Mouse (Mus musculus): ENCODE data around the gene Sft2d1. TPM values are rescaled to one million over a fixed set of nuclear protein-coding genes. Genes with fewer than 3 reads are reported as not detected.
"Not testable (repeated sequence)": the region's sequence is repeated elsewhere in the genome, so short reads cannot be mapped to it uniquely, and the experiment has no call there.

The Sft2d1 gene
- polyA plus RNA-seq (2012; rRNA removed) = 107 and 117 TPM in 2 replicates

DNA sequence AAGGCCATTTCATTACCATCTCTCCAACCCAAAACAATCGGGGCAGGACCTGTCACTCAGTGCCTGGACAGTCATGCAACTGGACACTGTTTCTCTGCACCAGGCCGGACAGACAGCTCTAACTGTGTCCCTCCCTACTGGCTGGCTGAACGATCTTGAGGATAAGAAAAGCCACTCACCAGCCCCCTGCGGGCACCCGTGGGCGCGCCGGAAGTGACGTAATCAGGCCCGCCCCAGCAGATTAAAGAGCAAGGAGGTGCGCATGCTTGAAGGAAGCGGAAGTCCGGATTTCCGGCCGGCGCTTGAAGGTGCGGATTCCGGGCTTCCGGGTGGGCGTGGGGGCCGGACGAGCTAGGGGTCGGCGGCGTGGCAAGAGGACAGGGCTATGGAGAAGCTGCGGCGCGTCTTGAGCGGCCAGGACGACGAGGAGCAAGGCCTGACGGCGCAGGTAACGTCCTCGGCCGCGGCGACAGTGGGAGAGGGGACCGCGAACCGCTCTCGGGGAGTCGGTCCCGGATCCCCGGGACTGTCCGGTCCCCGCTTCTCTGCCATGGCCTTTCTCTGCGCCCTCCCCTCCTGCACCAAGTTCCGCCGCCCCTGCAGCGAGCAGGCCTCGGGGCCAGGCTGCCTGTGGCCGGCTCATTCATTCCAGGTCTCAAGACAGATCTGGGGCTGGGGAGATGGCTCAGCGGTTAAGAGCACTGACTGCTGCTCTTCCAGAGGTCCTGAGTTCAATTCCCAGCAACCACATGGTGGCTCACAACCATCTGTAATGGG is at the start of gene Sft2d1:
Gene Sft2d1, plus strand, starts transcription at position 265 of the 777 bp plus-strand sequence.
- Histone ChIP-seq H3K27ac (ENCODE audit: control insufficient read depth, insufficient read depth, low read length) (no peak within 1 kb of the TSS), H3K4me1 (replicated peaks; ENCODE audit: control insufficient read depth, insufficient read depth, low read length) (peaks cover 6% of the 10 kb centered on the region), H3K36me3 (ENCODE audit: control insufficient read depth, insufficient read depth, low read length) (no peaks in the 10 kb centered on the region), H3K4me3 (ENCODE audit: control insufficient read depth, insufficient read depth, low read length) (peak within 1 kb of the TSS; percentile 62), H3K27me3 (ENCODE audit: control insufficient read depth, insufficient read depth, low read length) (no peaks in the 10 kb centered on the region)
- under 1% methylated on average over 54 of the region's 54 CpGs for whole genome bisulfite sequencing
- TF ChIP-seq CTCF (IDR thresholded peaks at IDR 0.05; ENCODE audit: borderline replicate concordance, control insufficient read depth, extremely low read depth, insufficient read depth, low read length, poor library complexity) (0 out of 2 replicates have a peak, but pooled peaks have one; percentile 19), POLR2A (IDR thresholded peaks at IDR 0.05; ENCODE audit: control insufficient read depth, extremely low read depth, insufficient read depth, low read length, poor library complexity) (peak; percentile 53; the same call in 1 of the 2 replicates)
- peak; percentile 96 for DNase-seq

DNA sequence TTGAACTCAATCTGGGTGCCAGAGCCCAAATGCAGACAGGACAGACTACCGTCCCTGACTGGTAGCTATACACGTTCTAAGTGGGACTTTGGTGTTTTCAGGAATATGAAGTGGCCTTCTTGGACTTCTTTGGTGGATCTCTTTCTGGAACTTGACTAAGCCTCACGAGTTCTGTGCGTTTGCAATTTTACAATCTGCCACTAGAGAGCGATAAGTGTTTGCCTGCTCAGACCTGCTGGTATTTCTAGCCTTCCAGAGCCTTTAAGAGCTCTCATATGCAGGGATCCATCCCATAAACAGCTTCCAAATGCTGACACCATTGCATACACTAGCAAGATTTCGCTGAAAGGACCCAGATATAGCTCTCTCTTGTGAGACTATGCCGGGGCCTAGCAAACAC is 46.3 kb upstream of the Sft2d1 start:
- not testable (repeated sequence) for H3K4me1 ChIP-seq (replicated peaks; ENCODE audit: control insufficient read depth, insufficient read depth, low read length)
- WGBS = 13% methylated on average over 7 of the region's 7 CpGs
- DNase-seq = peak; percentile 44

DNA sequence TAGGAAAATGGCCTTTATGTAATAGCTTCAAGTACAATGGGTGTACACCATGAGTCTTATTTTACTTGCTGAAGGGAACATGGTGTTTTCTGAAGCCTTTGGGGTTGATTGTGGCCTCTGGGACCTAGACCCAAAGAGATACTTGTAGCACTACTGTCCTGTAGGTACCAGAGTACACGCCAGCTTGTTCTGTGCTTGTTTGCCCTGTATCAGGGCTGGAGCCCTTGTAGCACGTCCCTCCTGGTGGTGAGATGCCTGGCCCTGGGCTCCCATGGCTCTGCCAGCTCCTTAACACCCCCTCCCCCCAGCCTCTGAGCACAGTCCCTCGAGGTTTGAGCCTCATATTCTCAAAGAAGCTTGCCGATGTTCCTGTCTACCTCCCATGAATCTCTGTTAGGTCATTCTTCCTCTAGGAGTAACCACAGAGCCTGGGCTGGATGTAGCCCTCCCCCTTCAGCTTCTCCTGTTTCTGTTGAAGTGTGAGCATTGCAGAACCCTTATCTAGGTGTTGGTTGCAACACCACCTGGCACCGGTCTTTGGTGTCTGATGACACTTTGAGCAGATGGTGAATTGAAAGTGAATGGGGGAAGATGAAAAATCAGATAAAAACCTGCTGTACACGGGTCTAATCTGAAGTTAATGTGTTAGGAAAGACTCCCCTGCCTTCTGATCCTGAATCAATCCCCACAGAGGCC is 38.7 kb upstream of the Sft2d1 start:
- no peaks in the 10 kb centered on the region for H3K36me3 ChIP-seq (ENCODE audit: control insufficient read depth, insufficient read depth, low read length)
- H3K27me3 ChIP-seq (ENCODE audit: control insufficient read depth, insufficient read depth, low read length) = no peaks in the 10 kb centered on the region
- H3K27ac ChIP-seq (ENCODE audit: control insufficient read depth, insufficient read depth, low read length) = no peak overlapping the region
- H3K4me1 ChIP-seq (replicated peaks; ENCODE audit: control insufficient read depth, insufficient read depth, low read length) = peaks cover 14% of the 10 kb centered on the region
- TF ChIP-seq CTCF (IDR thresholded peaks at IDR 0.05; ENCODE audit: borderline replicate concordance, control insufficient read depth, extremely low read depth, insufficient read depth, low read length, poor library complexity) (no peak), POLR2A (IDR thresholded peaks at IDR 0.05; ENCODE audit: control insufficient read depth, extremely low read depth, insufficient read depth, low read length, poor library complexity) (no peak)
- 25% methylated on average over 6 of the region's 6 CpGs for WGBS
- no peak overlapping the region for H3K4me3 ChIP-seq (ENCODE audit: control insufficient read depth, insufficient read depth, low read length)
- no peak for DNase-seq

More for the DNA sequence above, 46.3 kb upstream of the Sft2d1 start:
- H3K36me3 ChIP-seq (ENCODE audit: control insufficient read depth, insufficient read depth, low read length); H3K27ac ChIP-seq (ENCODE audit: control insufficient read depth, insufficient read depth, low read length); H3K4me3 ChIP-seq (ENCODE audit: control insufficient read depth, insufficient read depth, low read length); H3K27me3 ChIP-seq (ENCODE audit: control insufficient read depth, insufficient read depth, low read length): not testable (repeated sequence)

DNA sequence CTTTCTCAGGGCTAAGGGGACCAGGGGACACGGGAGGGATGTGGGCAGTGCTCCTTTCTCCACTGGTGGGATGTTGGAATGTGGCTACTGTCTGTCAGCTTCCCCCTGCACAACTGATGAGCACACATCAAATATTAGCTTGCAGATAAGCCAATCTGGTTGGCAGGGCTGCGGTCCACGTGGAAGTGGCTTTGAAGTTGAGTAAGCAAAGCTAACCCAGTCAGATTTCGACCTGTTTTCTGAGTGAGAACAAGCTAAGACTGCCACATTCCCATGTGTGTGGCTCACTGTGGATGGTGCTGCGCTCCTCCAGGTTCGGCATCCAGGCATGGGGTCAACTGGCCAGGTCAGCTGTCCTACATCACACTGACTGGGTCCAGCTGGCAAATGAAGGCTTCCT is 38.0 kb upstream of the Sft2d1 start:
- no peak overlapping the region for H3K4me3 ChIP-seq (ENCODE audit: control insufficient read depth, insufficient read depth, low read length)
- H3K36me3 ChIP-seq (ENCODE audit: control insufficient read depth, insufficient read depth, low read length) = no peaks in the 10 kb centered on the region
- TF ChIP-seq POLR2A (IDR thresholded peaks at IDR 0.05; ENCODE audit: control insufficient read depth, extremely low read depth, insufficient read depth, low read length, poor library complexity) (no peak), CTCF (IDR thresholded peaks at IDR 0.05; ENCODE audit: borderline replicate concordance, control insufficient read depth, extremely low read depth, insufficient read depth, low read length, poor library complexity) (no peak)
- H3K4me1 ChIP-seq (replicated peaks; ENCODE audit: control insufficient read depth, insufficient read depth, low read length) = peaks cover 14% of the 10 kb centered on the region
- no peak for DNase-seq
- H3K27ac ChIP-seq (ENCODE audit: control insufficient read depth, insufficient read depth, low read length) = no peak overlapping the region
- WGBS = 77% methylated on average over 6 of the region's 6 CpGs
- H3K27me3 ChIP-seq (ENCODE audit: control insufficient read depth, insufficient read depth, low read length) = no peaks in the 10 kb centered on the region

DNA sequence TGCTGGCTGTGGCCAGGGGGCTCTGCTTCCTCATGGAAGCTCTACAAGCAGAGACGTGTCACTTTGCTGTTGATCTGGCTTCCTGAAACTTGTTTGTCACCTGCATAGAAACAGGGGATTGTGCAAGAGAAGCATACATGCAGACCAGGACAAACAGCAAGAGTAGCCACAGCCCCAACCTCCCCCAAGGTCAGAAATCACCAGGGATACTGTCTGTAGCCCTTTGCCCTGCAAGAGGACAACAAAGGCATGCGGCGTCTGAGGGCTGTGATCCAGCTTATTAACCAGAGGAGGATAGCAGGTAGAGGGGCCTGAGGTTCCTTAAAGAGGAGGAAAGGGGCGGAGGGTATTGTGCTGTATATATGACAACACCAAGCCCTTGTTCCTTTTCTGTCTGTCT is 34.8 kb upstream of the Sft2d1 start:
- TF ChIP-seq POLR2A (IDR thresholded peaks at IDR 0.05; ENCODE audit: control insufficient read depth, extremely low read depth, insufficient read depth, low read length, poor library complexity) = no peak
- TF ChIP-seq CTCF (IDR thresholded peaks at IDR 0.05; ENCODE audit: borderline replicate concordance, control insufficient read depth, extremely low read depth, insufficient read depth, low read length, poor library complexity) = no peak
- Histone ChIP-seq H3K4me1 (replicated peaks; ENCODE audit: control insufficient read depth, insufficient read depth, low read length) (peaks cover 14% of the 10 kb centered on the region), H3K36me3 (ENCODE audit: control insufficient read depth, insufficient read depth, low read length) (no peaks in the 10 kb centered on the region), H3K4me3 (ENCODE audit: control insufficient read depth, insufficient read depth, low read length) (no peak overlapping the region), H3K27ac (ENCODE audit: control insufficient read depth, insufficient read depth, low read length) (no peak overlapping the region), H3K27me3 (ENCODE audit: control insufficient read depth, insufficient read depth, low read length) (no peaks in the 10 kb centered on the region)
- 81% methylated on average over 4 of the region's 4 CpGs for WGBS
- DNase-seq = no peak

DNA sequence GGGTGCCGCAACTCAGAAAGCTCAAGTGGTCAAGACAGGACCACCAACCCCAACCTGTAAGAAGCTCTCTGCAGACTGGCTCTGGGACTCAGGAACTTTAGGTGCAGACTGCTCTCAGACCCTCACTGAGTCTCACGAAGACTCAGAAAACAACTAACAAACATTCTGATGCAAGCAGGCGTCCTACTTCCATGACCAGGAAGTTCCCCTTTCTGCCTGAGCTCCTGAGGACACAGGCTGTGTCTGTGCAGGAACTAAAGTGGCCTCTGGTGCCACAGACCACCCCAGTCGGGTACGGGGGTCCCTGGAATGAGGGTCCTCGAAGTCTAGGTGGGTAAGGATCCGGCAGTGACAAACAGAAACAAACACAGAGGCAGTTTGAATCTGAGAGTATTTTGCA is 34.2 kb upstream of the Sft2d1 start:
- 70% methylated on average over 7 of the region's 7 CpGs for WGBS
- peaks cover 10% of the 10 kb centered on the region for H3K4me1 ChIP-seq (replicated peaks; ENCODE audit: control insufficient read depth, insufficient read depth, low read length)
- no peak for DNase-seq
- no peak overlapping the region for H3K27ac ChIP-seq (ENCODE audit: control insufficient read depth, insufficient read depth, low read length)
- H3K36me3 ChIP-seq (ENCODE audit: control insufficient read depth, insufficient read depth, low read length) = no peaks in the 10 kb centered on the region
- no peak for TF ChIP-seq POLR2A (IDR thresholded peaks at IDR 0.05; ENCODE audit: control insufficient read depth, extremely low read depth, insufficient read depth, low read length, poor library complexity)
- no peak for TF ChIP-seq CTCF (IDR thresholded peaks at IDR 0.05; ENCODE audit: borderline replicate concordance, control insufficient read depth, extremely low read depth, insufficient read depth, low read length, poor library complexity)
- no peak overlapping the region for H3K4me3 ChIP-seq (ENCODE audit: control insufficient read depth, insufficient read depth, low read length)
- no peaks in the 10 kb centered on the region for H3K27me3 ChIP-seq (ENCODE audit: control insufficient read depth, insufficient read depth, low read length)

Measured in thymus, adult 2 months (tissue).